ENCODE assay signal across 8 mouse cellular contexts in the genomic region with DNA sequence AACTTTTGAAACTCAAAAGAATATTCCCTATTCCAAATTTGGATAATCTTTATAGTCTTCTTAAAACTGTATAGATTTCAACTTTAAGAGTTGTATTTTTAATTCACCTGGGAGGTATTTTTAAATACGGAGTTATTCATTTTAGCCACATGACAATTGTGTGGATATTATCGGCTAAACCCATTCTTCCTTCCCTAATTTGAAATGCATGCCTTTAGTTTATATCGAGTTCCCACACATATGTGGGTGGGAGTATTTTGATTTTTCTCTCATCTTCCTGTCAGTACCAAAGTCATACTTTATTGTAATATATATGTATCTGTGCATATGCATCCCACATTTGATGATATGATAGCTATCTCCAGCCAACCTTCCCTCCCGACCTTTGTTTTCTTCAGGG. TPM values are rescaled to one million over a fixed set of nuclear protein-coding genes. Genes with fewer than 3 reads are reported as not detected.
A peak's percentile ranks its signal among the peaks of the same experiment; 100 is the strongest.
DNase-seq lines count a peak whose midpoint lies in the region; ATAC-seq and TF ChIP-seq lines count a peak whose summit lies in the region.

A gene (plus strand): TSS at position 341 of the 400 bp plus-strand sequence.

- ATAC-seq in midbrain, embryonic 13.5 days, result no peak

- H3K4me2 ChIP-seq in midbrain, embryonic 13.5 days (replicated peaks), result no peak within 1 kb of the TSS

- H3K27me3 ChIP-seq in midbrain, embryonic 13.5 days, result no peaks in the 10 kb centered on the region

- WGBS in midbrain, embryonic 13.5 days, result 88% methylated on average over 4 of the region's 4 CpGs

- DNase-seq in layer of hippocampus, adult 18-20 months (ENCODE audit: low spot score in 2 of 2), result no peak
- DNase-seq in layer of hippocampus, adult 9-11 months, result no peak
- no peak for DNase-seq in gonadal fat pad, adult 2 months (ENCODE audit: low read depth)
- no peak for DNase-seq in layer of hippocampus, postnatal 10 days (ENCODE audit: low spot score in 2 of 2)
- no peak for DNase-seq in testis, postnatal 10 days (ENCODE audit: low spot score)
- DNase-seq in MN1 (ENCODE audit: low spot score), result no peak

- H3K4me1 ChIP-seq in bone marrow macrophage, adult 2 months (ENCODE audit: control insufficient read depth, insufficient read depth, low read length), result peaks cover 42% of the 10 kb centered on the region
- peaks cover 23% of the 10 kb centered on the region for H3K4me1 ChIP-seq in midbrain, embryonic 13.5 days (replicated peaks)

- no peak within 1 kb of the TSS for H3K9ac ChIP-seq in midbrain, embryonic 13.5 days (replicated peaks)

- no peak for TF ChIP-seq CTCF in bone marrow macrophage, adult 2 months (IDR thresholded peaks at IDR 0.05; ENCODE audit: low read depth, low read length)

- H3K36me3 ChIP-seq in midbrain, embryonic 13.5 days, result peaks cover 15% of the 10 kb centered on the region

- TF ChIP-seq POLR2A in bone marrow macrophage, adult 2 months (IDR thresholded peaks at IDR 0.05; ENCODE audit: borderline replicate concordance, low read depth, low read length), result no peak

- no peaks in the 10 kb centered on the region for H3K9me3 ChIP-seq in midbrain, embryonic 13.5 days

- peak within 1 kb of the TSS; percentile 75 for H3K4me3 ChIP-seq in bone marrow macrophage, adult 2 months (ENCODE audit: insufficient read depth, low read length)
- H3K4me3 ChIP-seq in midbrain, embryonic 13.5 days (replicated peaks), result no peak within 1 kb of the TSS

- H3K27ac ChIP-seq in bone marrow macrophage, adult 2 months (ENCODE audit: insufficient read depth, low read depth, low read length), result peak within 1 kb of the TSS; percentile 99
- H3K27ac ChIP-seq in midbrain, embryonic 13.5 days, result no peak within 1 kb of the TSS

RNA-seq across cellular contexts. Expression of the gene that starts here (rescaled TPM):
- 1,000 to 10,000 TPM; 3,571 to 3,745 TPM for total RNA-seq in layer of hippocampus, adult 18-20 months (2021)
- polyA plus RNA-seq in bone marrow macrophage, adult 2 months (2012; ENCODE audit: insufficient read depth, insufficient read length, missing spikeins), result 20,335 and 20,363 TPM in 2 replicates
- polyA plus RNA-seq in gonadal fat pad, adult 2 months (2012; rRNA removed), result 2,066 and 2,440 TPM in 2 replicates
- total RNA-seq in layer of hippocampus, postnatal 10 days (2021), result 1,000 to 10,000 TPM; 2,066 to 2,109 TPM
- 1,344 and 1,356 TPM in 2 replicates for polyA plus RNA-seq in midbrain, embryonic 13.5 days (2015; fragmentation: Nextera tagmentation; extraction: Ambion mirVana)
